ENCODE assay signal across 9 mouse cellular contexts in genomic region chr3:152315613-152316012, GRCm38 (mm10). TPM values are rescaled to one million over a fixed set of nuclear protein-coding genes. Genes with fewer than 3 reads are reported as not detected.
DNase-seq lines count a peak whose midpoint lies in the region; ATAC-seq and TF ChIP-seq lines count a peak whose summit lies in the region.
"Had no signal": no experiment of that assay in that cellular context is flagged by ENCODE, and none has a peak within 500 bp of the region (broad histone marks: within the 10 kb centered on the region; RNA-seq: fewer than 3 reads in every experiment).

No protein-coding gene starts in this region.

- no peaks in the 10 kb centered on the region for H3K27me3 ChIP-seq in forebrain, embryonic 13.5 days
- no peaks in the 10 kb centered on the region for H3K27me3 ChIP-seq in liver, embryonic 15.5 days
- H3K27me3 ChIP-seq in neural tube, embryonic 13.5 days, result no peaks in the 10 kb centered on the region
- no peaks in the 10 kb centered on the region for H3K27me3 ChIP-seq in stomach, postnatal 0 days (ENCODE audit: control insufficient read depth, insufficient read depth, low read length)

- intact Hi-C loops in heart, postnatal 10 days (cut with DNase I), result loop anchor here (1.0 to 10.0 kb wide), 2 partner anchors 56 to 201 kb away; no protein-coding TSS in a partner anchor

- no peaks in the 10 kb centered on the region for H3K4me1 ChIP-seq in forebrain, embryonic 13.5 days
- H3K4me1 ChIP-seq in liver, embryonic 15.5 days (replicated peaks), result peaks cover 9% of the 10 kb centered on the region
- no peaks in the 10 kb centered on the region for H3K4me1 ChIP-seq in neural tube, embryonic 13.5 days (replicated peaks)
- no peaks in the 10 kb centered on the region for H3K4me1 ChIP-seq in stomach, postnatal 0 days (replicated peaks; ENCODE audit: control insufficient read depth, insufficient read depth)

- no peak overlapping the region for H3K4me2 ChIP-seq in forebrain, embryonic 13.5 days
- no peak overlapping the region for H3K4me2 ChIP-seq in liver, embryonic 15.5 days
- H3K4me2 ChIP-seq in neural tube, embryonic 13.5 days, result no peak overlapping the region
- H3K4me2 ChIP-seq in stomach, postnatal 0 days (replicated peaks; ENCODE audit: low read depth), result no peak overlapping the region

- peak; percentile 89 for DNase-seq in ES-CJ7 (ENCODE audit: low read depth, low spot score)
- DNase-seq in heart, postnatal 10 days, result peak; percentile 90 to 91
- DNase-seq in kidney, postnatal 36 days, result peak; percentile 89 to 91
- DNase-seq in stomach, postnatal 0 days (ENCODE audit: low spot score), result peak; percentile 89

- no peak for TF ChIP-seq EP300 in stomach, postnatal 0 days (optimal IDR thresholded peaks at IDR 0.05)

- H3K4me3 ChIP-seq in forebrain, embryonic 13.5 days, result no peak overlapping the region
- H3K4me3 ChIP-seq in liver, embryonic 15.5 days (replicated peaks), result no peak overlapping the region
- H3K4me3 ChIP-seq in neural tube, embryonic 13.5 days, result no peak overlapping the region
- no peak overlapping the region for H3K4me3 ChIP-seq in stomach, postnatal 0 days (ENCODE audit: low read depth, low read length)

- peak; percentile 100 for TF ChIP-seq CTCF in stomach, postnatal 0 days (IDR thresholded peaks at IDR 0.05; ENCODE audit: low read depth)

- ATAC-seq in cerebellum, adult (ENCODE audit: insufficient number of reproducible peaks, low FRiP score, low TSS enrichment), result peak; percentile 96
- peak; percentile 85 for ATAC-seq in forebrain, embryonic 13.5 days
- peak; percentile 72 for ATAC-seq in liver, embryonic 15.5 days (ENCODE audit: insufficient read depth)
- peak; percentile 82 for ATAC-seq in neural tube, embryonic 13.5 days (ENCODE audit: low read depth)
- ATAC-seq in stomach, postnatal 0 days (ENCODE audit: low FRiP score, low TSS enrichment), result peak; percentile 96

- WGBS in forebrain, embryonic 13.5 days, result 16% methylated on average over 7 of the region's 7 CpGs
- WGBS in liver, embryonic 15.5 days (ENCODE audit: insufficient replicate concordance), result 9% methylated on average over 7 of the region's 7 CpGs
- WGBS in neural tube, embryonic 13.5 days, result 14% methylated on average over 7 of the region's 7 CpGs
- 7% methylated on average over 7 of the region's 7 CpGs for WGBS in stomach, postnatal 0 days

- no peak overlapping the region for H3K27ac ChIP-seq in forebrain, embryonic 13.5 days
- H3K27ac ChIP-seq in liver, embryonic 15.5 days (replicated peaks), result no peak overlapping the region
- H3K27ac ChIP-seq in neural tube, embryonic 13.5 days (replicated peaks), result no peak overlapping the region
- no peak overlapping the region for H3K27ac ChIP-seq in stomach, postnatal 0 days (replicated peaks)
- H3K27ac ChIP-seq: macrophage had no signal

- no peaks in the 10 kb centered on the region for H3K9me3 ChIP-seq in forebrain, embryonic 13.5 days (replicated peaks)
- no peaks in the 10 kb centered on the region for H3K9me3 ChIP-seq in liver, embryonic 15.5 days (replicated peaks)
- no peaks in the 10 kb centered on the region for H3K9me3 ChIP-seq in neural tube, embryonic 13.5 days
- no peaks in the 10 kb centered on the region for H3K9me3 ChIP-seq in stomach, postnatal 0 days (ENCODE audit: control insufficient read depth, low read length)

- peaks cover 28% of the 10 kb centered on the region for H3K36me3 ChIP-seq in forebrain, embryonic 13.5 days (ENCODE audit: poor library complexity, severe bottlenecking)
- H3K36me3 ChIP-seq in liver, embryonic 15.5 days (replicated peaks), result no peaks in the 10 kb centered on the region
- peaks cover 45% of the 10 kb centered on the region for H3K36me3 ChIP-seq in neural tube, embryonic 13.5 days
- H3K36me3 ChIP-seq in stomach, postnatal 0 days (ENCODE audit: control insufficient read depth, insufficient read depth, low read length), result no peaks in the 10 kb centered on the region

- no peak overlapping the region for H3K9ac ChIP-seq in forebrain, embryonic 13.5 days
- no peak overlapping the region for H3K9ac ChIP-seq in liver, embryonic 15.5 days
- H3K9ac ChIP-seq in neural tube, embryonic 13.5 days, result no peak overlapping the region
- H3K9ac ChIP-seq in stomach, postnatal 0 days (ENCODE audit: low read length), result no peak overlapping the region

RNA-seq across cellular contexts. Expression of gene Miga1, which starts 24.6 kb away (rescaled TPM):
- polyA plus RNA-seq in forebrain, embryonic 13.5 days (2015; fragmentation: Nextera tagmentation; extraction: Ambion mirVana), result 22.1 and 24.0 TPM in 2 replicates
- total RNA-seq in heart, postnatal 10 days (2021), result 10 to 100 TPM; 13.3 to 15.6 TPM
- 3.4 and 3.5 TPM in 2 replicates for polyA plus RNA-seq in liver, embryonic 15.5 days (2015; fragmentation: Nextera tagmentation; extraction: Ambion mirVana)
- polyA plus RNA-seq in neural tube, embryonic 13.5 days (2015; fragmentation: Nextera tagmentation; extraction: Ambion mirVana), result 17.2 and 20.3 TPM in 2 replicates
- 3.5 and 3.6 TPM in 2 replicates for polyA plus RNA-seq in stomach, postnatal 0 days (2015; fragmentation: Nextera tagmentation; extraction: Ambion mirVana)

RNA-seq across cellular contexts. Expression of gene Usp33, which starts 30.7 kb away (rescaled TPM):
- polyA plus RNA-seq in forebrain, embryonic 13.5 days (2015; fragmentation: Nextera tagmentation; extraction: Ambion mirVana), result 64.7 and 69.5 TPM in 2 replicates
- 10 to 100 TPM; 30.2 to 30.7 TPM for total RNA-seq in heart, postnatal 10 days (2021)
- 19.6 and 21.4 TPM in 2 replicates for polyA plus RNA-seq in liver, embryonic 15.5 days (2015; fragmentation: Nextera tagmentation; extraction: Ambion mirVana)
- 87.9 and 104 TPM in 2 replicates for polyA plus RNA-seq in neural tube, embryonic 13.5 days (2015; fragmentation: Nextera tagmentation; extraction: Ambion mirVana)
- 15.7 and 16.1 TPM in 2 replicates for polyA plus RNA-seq in stomach, postnatal 0 days (2015; fragmentation: Nextera tagmentation; extraction: Ambion mirVana)

RNA-seq across cellular contexts. Expression of gene Nexn, which starts 49.5 kb away (rescaled TPM):
- polyA plus RNA-seq in forebrain, embryonic 13.5 days (2015; fragmentation: Nextera tagmentation; extraction: Ambion mirVana), result 2.6 and 2.9 TPM in 2 replicates
- total RNA-seq in heart, postnatal 10 days (2021), result 100 to 1,000 TPM; 284 to 289 TPM
- polyA plus RNA-seq in liver, embryonic 15.5 days (2015; fragmentation: Nextera tagmentation; extraction: Ambion mirVana), result 1.5 and 1.7 TPM in 2 replicates
- polyA plus RNA-seq in neural tube, embryonic 13.5 days (2015; fragmentation: Nextera tagmentation; extraction: Ambion mirVana), result 2.1 and 4.0 TPM in 2 replicates
- 29.8 and 37.9 TPM in 2 replicates for polyA plus RNA-seq in stomach, postnatal 0 days (2015; fragmentation: Nextera tagmentation; extraction: Ambion mirVana)
